Mouse (Mus musculus) bone marrow, adult 2 months (tissue): ENCODE results near the gene Rhbdd2. TPM values are rescaled to one million over a fixed set of nuclear protein-coding genes. Genes with fewer than 3 reads are reported as not detected.
A peak's percentile ranks its signal among the peaks of the same experiment; 100 is the strongest.

Source experiments
- H3K27ac ChIP-seq: fragments of 200-500 bp; 2 replicates; pipeline ENCODE4 v1.5.1; 2012; ENCODE audit warnings: low read depth, mild to moderate bottlenecking, control low read depth, inconsistent platforms, low read length; ENCODE audit not compliant: control insufficient read depth, poor library complexity, insufficient read depth
- H3K4me1 ChIP-seq: fragments of 200-500 bp; 2 replicates; pipeline ENCODE4 v1.6.1; 2011; ENCODE audit warnings: low read length; ENCODE audit not compliant: control insufficient read depth, insufficient read depth
- H3K4me3 ChIP-seq: fragments of 200-500 bp; replicated peaks from 2 replicates; pipeline ENCODE3; 2011; ENCODE audit warnings: mild to moderate bottlenecking, low read depth, low read length, control low read depth; ENCODE audit not compliant: control insufficient read depth
- CTCF ChIP-seq: fragments of 200-500 bp; IDR thresholded peaks from 2 replicates; pipeline ENCODE4 v1.5.1; 2011; ENCODE audit warnings: low read length, control low read depth; ENCODE audit not compliant: control insufficient read depth, insufficient read depth
- POLR2A ChIP-seq: fragments of 200-500 bp; IDR thresholded peaks from 2 replicates; pipeline ENCODE4 v1.6.1; 2011; ENCODE audit warnings: low read depth, mild to moderate bottlenecking, control low read depth, low read length, borderline replicate concordance; ENCODE audit not compliant: control insufficient read depth
- WGBS: fragments of 180-500 bp; shearing (Covaris S2); methylation state at CpG from one replicate; pipeline ENCODE4 v1.1.7; 2018; 5-methylcytosine and 5-hydroxymethylcytosine counted together
- polyA plus RNA-seq: library from polyadenylated mRNA; stranded (reverse); fragments of >200 nt; gene quantifications from 2 replicates; pipeline ENCODE4 v1.2.4, GENCODE M21; 2011; ENCODE audit warnings: low replicate concordance; ENCODE audit not compliant: missing spikeins, insufficient read depth, insufficient read length

Gene Rhbdd2
- polyA plus RNA-seq, 1 experiment, result 10.5 TPM

DNA sequence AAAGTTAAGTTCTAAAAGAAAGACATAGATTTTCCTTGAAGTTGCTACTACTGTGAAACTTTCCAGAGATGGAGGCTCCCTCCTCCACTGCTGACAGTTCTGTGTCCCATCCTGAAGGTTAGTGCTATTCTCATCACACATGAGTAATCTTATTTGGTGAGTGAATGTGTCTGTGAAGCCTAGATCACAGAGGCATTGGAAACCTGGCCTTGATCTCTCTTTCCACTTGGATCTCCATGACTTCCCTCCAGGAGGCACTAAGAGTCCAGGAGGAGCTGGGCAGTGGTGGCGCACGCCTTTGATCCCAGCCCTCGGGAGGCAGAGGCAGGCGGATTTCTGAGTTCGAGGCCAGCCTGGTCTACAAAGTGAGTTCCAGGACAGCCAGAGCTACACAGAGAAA lies 49.6 kb downstream of the Rhbdd2 start:
- 89% methylated on average over 5 of the region's 5 CpGs for WGBS
- TF ChIP-seq POLR2A (no peak), CTCF (no peak)
- Histone ChIP-seq H3K4me3 (no peak overlapping the region), H3K27ac (no peak overlapping the region), H3K4me1 (no peaks in the 10 kb centered on the region)

- Histone ChIP-seq H3K27ac (no peak overlapping the region), H3K4me3 (no peak overlapping the region), H3K4me1 (no peaks in the 10 kb centered on the region)
- TF ChIP-seq POLR2A, result no peak
- no peak for TF ChIP-seq CTCF
- WGBS, result 81% methylated on average over 12 of the region's 12 CpGs
Observed at GRCm38 (mm10) chr5:135682942-135683570, 50.6 kb downstream of the Rhbdd2 start.

DNA sequence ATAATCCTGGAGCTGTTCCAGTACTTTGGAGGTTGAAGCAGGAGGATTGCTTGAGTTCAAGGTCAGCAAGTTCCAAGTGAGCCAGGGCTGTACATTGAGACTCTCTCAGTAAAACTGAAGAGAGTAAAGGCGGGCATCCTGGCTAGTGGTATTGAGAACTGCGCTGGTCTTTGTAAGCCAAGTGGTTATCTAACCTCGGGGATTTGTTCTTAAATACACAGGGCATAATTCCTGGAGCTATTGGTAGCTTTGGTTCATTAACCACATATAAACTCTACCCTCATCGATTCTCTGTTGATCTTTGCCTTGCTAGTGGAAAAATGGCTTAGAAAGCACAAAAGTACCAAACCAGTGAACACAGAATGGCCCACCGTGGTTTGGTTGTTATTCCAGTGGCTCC lies 58.0 kb downstream of the Rhbdd2 start:
- TF ChIP-seq POLR2A (no peak), CTCF (no peak)
- Histone ChIP-seq H3K27ac (no peak overlapping the region), H3K4me3 (peak overlapping the region; percentile 88), H3K4me1 (no peaks in the 10 kb centered on the region; the same call in 1 of the 2 replicates)
- 66% methylated on average over 5 of the region's 5 CpGs for WGBS

- Histone ChIP-seq H3K4me3 (no peak overlapping the region), H3K27ac (no peak overlapping the region)
- 57% methylated on average over 4 of the region's 4 CpGs for WGBS
Observed at GRCm38 (mm10) chr5:135691266-135691665, 58.8 kb downstream of the Rhbdd2 start.

GRCm38 (mm10) chr5:135693281-135693853 lies 60.9 kb downstream of the Rhbdd2 start:
- no peaks in the 10 kb centered on the region; the same call in none of the 2 replicates for H3K4me1 ChIP-seq
- no peak overlapping the region for H3K4me3 ChIP-seq
- WGBS, result 86% methylated on average over 5 of the region's 5 CpGs
- no peak overlapping the region for H3K27ac ChIP-seq
- TF ChIP-seq POLR2A (no peak), CTCF (no peak)

More at GRCm38 (mm10) chr5:135691266-135691665, 58.8 kb downstream of the Rhbdd2 start:
- TF ChIP-seq CTCF (no peak), POLR2A (no peak)
- H3K4me1 ChIP-seq, result no peaks in the 10 kb centered on the region; the same call in 1 of the 2 replicates

GRCm38 (mm10) chr5:135695277-135695721 lies 62.9 kb downstream of the Rhbdd2 start:
- WGBS, result 61% methylated on average over 7 of the region's 7 CpGs
- no peak for TF ChIP-seq CTCF
- no peak overlapping the region for H3K4me3 ChIP-seq
- H3K27ac ChIP-seq, result no peak overlapping the region
- H3K4me1 ChIP-seq, result no peaks in the 10 kb centered on the region; the same call in 1 of the 2 replicates

Other genes with a start within 250 kb of the Rhbdd2 start
- 10.0 and 15.8 TPM in 2 replicates for gene Pom121, start 238.1 kb upstream of the Rhbdd2 start, polyA plus RNA-seq
- 7.8 and 14.5 TPM in 2 replicates for gene Hip1, start 87.5 kb upstream of the Rhbdd2 start, polyA plus RNA-seq
- not detected in 2 replicates for gene Ccl26, start 69.0 kb upstream of the Rhbdd2 start, polyA plus RNA-seq
- gene Ccl24, start 59.6 kb upstream of the Rhbdd2 start, polyA plus RNA-seq, result not detected in 2 replicates
- gene Por, start 37.4 kb downstream of the Rhbdd2 start, polyA plus RNA-seq, result 17.6 and 28.4 TPM in 2 replicates
- gene Tmem120a, start 111.8 kb downstream of the Rhbdd2 start, polyA plus RNA-seq, result 19.0 and 74.1 TPM in 2 replicates
- 1.8 and 2.3 TPM in 2 replicates for gene Styxl1, start 145.8 kb downstream of the Rhbdd2 start, polyA plus RNA-seq
- 109 and 132 TPM in 2 replicates for gene Mdh2, start 145.9 kb downstream of the Rhbdd2 start, polyA plus RNA-seq
- not detected in 2 replicates for gene Srrm3, start 174.3 kb downstream of the Rhbdd2 start, polyA plus RNA-seq